Mouse (Mus musculus) G1E (cell line): Measurements from ENCODE around the gene Eef1akmt2.

Experiments used
- CTCF ChIP-seq: IDR thresholded peaks from 2 replicates; pipeline ENCODE4 v1.5.1; 2012; ENCODE audit warnings: low read depth, low read length, inconsistent platforms, mixed read lengths
- GATA2 ChIP-seq: IDR thresholded peaks from 2 replicates; pipeline ENCODE4 v1.6.1; 2012; ENCODE audit warnings: low read depth, low read length, inconsistent platforms, borderline replicate concordance
- TAL1 ChIP-seq: conservative IDR thresholded peaks from 2 replicates; pipeline ENCODE4 v1.6.1; 2012; ENCODE audit warnings: low read depth, low read length, inconsistent platforms, mixed read lengths

DNA sequence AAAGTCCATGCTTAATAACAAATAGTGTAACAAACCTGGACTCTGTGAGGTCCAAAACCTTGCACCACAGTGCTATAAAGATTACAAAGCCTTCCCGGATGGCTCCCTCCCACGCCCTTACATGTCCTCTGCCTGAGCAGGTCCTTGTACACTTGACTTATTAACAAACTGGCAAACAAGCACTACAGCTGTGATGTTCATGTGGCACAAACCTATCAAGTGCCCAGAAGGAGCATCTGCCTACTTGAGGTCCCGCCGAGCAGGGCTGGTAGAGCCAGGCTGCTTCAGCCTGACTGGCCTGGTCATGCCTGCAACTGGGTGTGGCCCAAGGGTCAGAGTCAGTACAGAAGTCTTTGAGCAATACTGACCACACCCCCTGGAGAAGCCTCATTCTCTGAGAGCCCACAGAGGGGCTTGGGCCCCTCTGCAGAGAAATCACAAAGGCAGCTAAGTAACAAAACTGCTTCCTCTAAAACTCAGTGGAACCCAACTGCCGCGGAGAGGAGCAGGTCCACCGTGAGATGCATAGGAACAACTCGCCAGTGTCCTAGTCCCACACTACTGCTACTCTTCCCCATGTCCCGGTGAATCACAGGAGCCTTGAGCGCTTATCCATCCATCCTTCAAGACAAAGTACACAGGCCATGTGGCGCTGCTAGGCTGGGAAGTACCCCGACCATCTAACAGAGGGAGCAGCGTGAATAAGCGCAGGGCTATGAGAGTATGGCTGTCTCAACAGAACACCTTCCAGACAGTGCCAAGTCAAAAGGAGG lies 61.8 kb downstream of the Eef1akmt2 start:
- TF ChIP-seq CTCF (no peak), TAL1 (no peak), GATA2 (no peak)
